Mouse (Mus musculus) forebrain, embryonic 14.5 days (tissue): ENCODE measurements at regions not wholly inside any gene's neighbourhood (a gene's known extent, or its start where the extent isn't known, plus 50 kb on each side); places are given as distances from the start of the nearest gene placed in this dataset.
"Not testable (repeated sequence)": the region's sequence is repeated elsewhere in the genome, so short reads cannot be mapped to it uniquely, and the experiment has no call there.

Source experiments
- ATAC-seq: fragments of 200-750 bp; cut with Nextera tagmentation; 2 replicates; pipeline ENCODE4 v1.8.0; 2017; ENCODE audit warnings: mild to moderate bottlenecking, moderate library complexity
- DNase-seq: peaks from one replicate; pipeline ENCODE4 v3.0.0-alpha.2; 2015; ENCODE audit warnings: low spot score
- H3K27ac ChIP-seq: fragments of 300-500 bp; sonication (generic); 2 replicates; pipeline ENCODE4 v1.5.1; 2014; ENCODE audit warnings: low read depth, mild to moderate bottlenecking, control low read depth, low read length, moderate library complexity
- H3K27me3 ChIP-seq: fragments of 300-500 bp; sonication (generic); replicated peaks from 2 replicates; pipeline ENCODE4 v1.6.1; 2014; ENCODE audit warnings: low read length, control low read depth, mixed read lengths; ENCODE audit not compliant: control insufficient read depth, insufficient read depth
- H3K36me3 ChIP-seq: fragments of 300-500 bp; sonication (generic); 2 replicates; pipeline ENCODE4 v1.6.1; 2014; ENCODE audit warnings: low read length, control low read depth; ENCODE audit not compliant: control insufficient read depth, insufficient read depth
- H3K4me1 ChIP-seq: fragments of 300-500 bp; sonication (generic); 2 replicates; pipeline ENCODE4 v1.6.1; 2014; ENCODE audit warnings: antibody characterized with exemption, low read length, control low read depth; ENCODE audit not compliant: control insufficient read depth, insufficient read depth
- H3K4me2 ChIP-seq: fragments of 300-500 bp; sonication (generic); 2 replicates; pipeline ENCODE4 v1.6.1; 2014; ENCODE audit warnings: mild to moderate bottlenecking, control low read depth, low read length
- H3K4me3 ChIP-seq: fragments of 300-500 bp; sonication (generic); 2 replicates; pipeline ENCODE4 v1.5.1; 2014; ENCODE audit warnings: low read depth, low read length, control low read depth
- H3K9ac ChIP-seq: fragments of 300-500 bp; sonication (generic); 2 replicates; pipeline ENCODE4 v1.6.1; 2014; ENCODE audit warnings: mild to moderate bottlenecking, low read length, control low read depth, moderate library complexity
- H3K9me3 ChIP-seq: fragments of 300-500 bp; sonication (generic); replicated peaks from 2 replicates; pipeline ENCODE4 v1.6.1; 2016; ENCODE audit warnings: low read length, control low read depth, mixed read lengths; ENCODE audit not compliant: control insufficient read depth
- WGBS: fragments of 180-500 bp; shearing (Covaris S2); extraction: QIAGEN DNeasy Blood & Tissue Kit; methylation state at CpG from one replicate; pipeline ENCODE4 v1.1.7; 2014; 5-methylcytosine and 5-hydroxymethylcytosine counted together

GRCm38 (mm10) chr4:81624111-81624510 is 181.5 kb upstream of the Mpdz start:
- Histone ChIP-seq H3K9ac (no peak overlapping the region), H3K4me1 (no peaks in the 10 kb centered on the region), H3K27ac (no peak overlapping the region), H3K4me3 (no peak overlapping the region), H3K36me3 (no peaks in the 10 kb centered on the region), H3K9me3 (no peaks in the 10 kb centered on the region), H3K4me2 (no peak overlapping the region), H3K27me3 (no peaks in the 10 kb centered on the region)
- no peak for DNase-seq
- 96% methylated on average over 4 of the region's 4 CpGs for WGBS
- ATAC-seq = no peak

GRCm38 (mm10) chr4:81621391-81622137 is 178.9 kb upstream of the Mpdz start:
- H3K9me3 ChIP-seq = no peaks in the 10 kb centered on the region
- ATAC-seq (no peak), DNase-seq (no peak)
- no peak overlapping the region for H3K4me3 ChIP-seq
- H3K27ac ChIP-seq = no peak overlapping the region
- no peaks in the 10 kb centered on the region for H3K27me3 ChIP-seq
- no peak overlapping the region for H3K4me2 ChIP-seq
- H3K36me3 ChIP-seq = no peaks in the 10 kb centered on the region
- H3K4me1 ChIP-seq = no peaks in the 10 kb centered on the region
- H3K9ac ChIP-seq = no peak overlapping the region
- 90% methylated on average over 8 of the region's 8 CpGs for WGBS

- no peak overlapping the region for H3K27ac ChIP-seq
- DNase-seq (no peak), ATAC-seq (no peak)
- H3K36me3 ChIP-seq = no peaks in the 10 kb centered on the region
- H3K9ac ChIP-seq = no peak overlapping the region
- H3K4me3 ChIP-seq = no peak overlapping the region
- no peaks in the 10 kb centered on the region for H3K27me3 ChIP-seq
- 39% methylated on average over 5 of the region's 5 CpGs for WGBS
- H3K4me2 ChIP-seq = no peak overlapping the region
- H3K4me1 ChIP-seq = no peaks in the 10 kb centered on the region
- no peaks in the 10 kb centered on the region for H3K9me3 ChIP-seq
Observed at GRCm38 (mm10) chr4:81617191-81617590, 174.6 kb upstream of the Mpdz start.

- DNase-seq = no peak
- H3K27me3 ChIP-seq = no peaks in the 10 kb centered on the region
- WGBS = 82% methylated on average over 2 of the region's 2 CpGs
Observed at GRCm38 (mm10) chr4:81611191-81611590, 168.6 kb upstream of the Mpdz start.

DNA sequence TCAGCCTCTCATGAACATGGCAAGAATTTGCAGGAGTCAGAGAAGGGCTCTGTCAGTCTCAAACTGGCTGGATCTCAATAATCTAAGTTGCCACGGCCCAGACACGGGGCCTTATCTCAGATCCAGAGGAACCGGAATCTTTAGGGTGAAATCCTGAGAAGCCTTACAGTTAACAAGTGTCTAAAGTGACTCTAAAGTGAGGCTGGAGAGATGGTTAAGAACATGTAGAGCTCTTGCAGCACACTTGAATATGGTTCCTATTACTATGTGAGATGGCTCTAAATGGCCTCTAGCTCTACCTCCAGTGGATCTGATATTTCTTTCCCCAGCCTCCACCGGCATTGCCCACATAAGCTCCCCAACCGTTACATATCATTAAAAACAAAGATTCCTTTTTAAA is 157.8 kb upstream of the Mpdz start:
- no peak for ATAC-seq
- H3K27me3 ChIP-seq = no peaks in the 10 kb centered on the region
- no peak overlapping the region for H3K27ac ChIP-seq
- no peak overlapping the region for H3K4me2 ChIP-seq
- 94% methylated on average over 5 of the region's 5 CpGs for WGBS
- no peaks in the 10 kb centered on the region for H3K36me3 ChIP-seq
- no peak for DNase-seq
- H3K4me3 ChIP-seq = no peak overlapping the region
- no peak overlapping the region for H3K9ac ChIP-seq
- no peaks in the 10 kb centered on the region for H3K9me3 ChIP-seq
- H3K4me1 ChIP-seq = no peaks in the 10 kb centered on the region

More at GRCm38 (mm10) chr4:81611191-81611590, 168.6 kb upstream of the Mpdz start:
- Histone ChIP-seq H3K4me1 (no peaks in the 10 kb centered on the region), H3K4me2 (no peak overlapping the region), H3K36me3 (no peaks in the 10 kb centered on the region), H3K4me3 (no peak overlapping the region), H3K27ac (no peak overlapping the region), H3K9me3 (no peaks in the 10 kb centered on the region), H3K9ac (no peak overlapping the region)
- no peak for ATAC-seq

DNA sequence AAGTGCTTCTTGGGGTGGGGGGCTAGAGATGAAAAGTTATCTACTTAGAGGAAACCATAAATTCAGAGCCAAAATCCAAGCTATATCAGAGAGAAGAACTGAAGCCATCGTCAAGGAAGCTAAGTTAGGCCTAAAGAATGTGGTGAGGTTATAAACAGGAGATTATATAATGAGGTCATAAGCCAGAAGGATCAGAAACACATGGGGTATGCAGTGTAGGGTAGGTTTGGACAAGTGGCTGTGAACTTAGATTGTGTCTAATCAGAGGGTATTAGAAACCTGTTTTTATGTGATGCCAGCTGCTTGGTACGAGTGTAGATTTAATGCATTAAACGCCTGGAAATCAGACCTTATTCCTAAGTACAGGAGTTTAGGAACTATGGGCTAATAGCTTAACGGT is 154.8 kb upstream of the Mpdz start:
- no peak overlapping the region for H3K4me2 ChIP-seq
- no peaks in the 10 kb centered on the region for H3K9me3 ChIP-seq
- no peaks in the 10 kb centered on the region for H3K4me1 ChIP-seq
- no peaks in the 10 kb centered on the region for H3K27me3 ChIP-seq
- no peaks in the 10 kb centered on the region for H3K36me3 ChIP-seq
- DNase-seq (no peak), ATAC-seq (no peak)
- no peak overlapping the region for H3K4me3 ChIP-seq
- WGBS = 82% methylated on average over 4 of the region's 4 CpGs
- H3K27ac ChIP-seq = no peak overlapping the region
- H3K9ac ChIP-seq = no peak overlapping the region

GRCm38 (mm10) chr4:81593431-81593830 is 150.8 kb upstream of the Mpdz start:
- not testable (repeated sequence) for H3K36me3 ChIP-seq, H3K27ac ChIP-seq, ATAC-seq, H3K9ac ChIP-seq, H3K27me3 ChIP-seq, H3K4me3 ChIP-seq, H3K9me3 ChIP-seq, H3K4me2 ChIP-seq, DNase-seq, H3K4me1 ChIP-seq
- WGBS = 96% methylated on average over 3 of the region's 3 CpGs

GRCm38 (mm10) chr4:81582546-81582945 is 139.9 kb upstream of the Mpdz start:
- Histone ChIP-seq H3K9ac (no peak overlapping the region), H3K9me3 (no peaks in the 10 kb centered on the region), H3K27me3 (no peaks in the 10 kb centered on the region), H3K4me2 (no peak overlapping the region), H3K4me3 (no peak overlapping the region), H3K36me3 (no peaks in the 10 kb centered on the region), H3K4me1 (peaks cover 17% of the 10 kb centered on the region), H3K27ac (no peak overlapping the region)
- DNase-seq (no peak), ATAC-seq (no peak)
- WGBS = 46% methylated on average over 2 of the region's 2 CpGs

- peaks cover 17% of the 10 kb centered on the region for H3K4me1 ChIP-seq
- WGBS = 55% methylated on average over 8 of the region's 8 CpGs
- H3K27me3 ChIP-seq = no peaks in the 10 kb centered on the region
- DNase-seq (peak; percentile 36), ATAC-seq (no peak)
- peak overlapping the region; percentile 35; the same call in 1 of the 2 replicates for H3K27ac ChIP-seq
- H3K9ac ChIP-seq = no peak overlapping the region
- no peak overlapping the region for H3K4me2 ChIP-seq
- no peaks in the 10 kb centered on the region for H3K9me3 ChIP-seq
- no peak overlapping the region for H3K4me3 ChIP-seq
- no peaks in the 10 kb centered on the region for H3K36me3 ChIP-seq
Observed at GRCm38 (mm10) chr4:81580553-81580952, 137.9 kb upstream of the Mpdz start.
